Mouse (Mus musculus) mouse embryonic stem cell (cell line): Measurements from ENCODE around the gene Fam118a.
"Not testable (repeated sequence)": the region's sequence is repeated elsewhere in the genome, so short reads cannot be mapped to it uniquely, and the experiment has no call there.

ENCODE experiments used
- in situ Hi-C, 2 experiments: fragments of 300-500 bp; cut with MboI; formaldehyde crosslinking; loops; 1 replicate in 1 of 2; 3 replicates in 1 of 2; pipeline ENCODE4 v1.14.3; 2019 to 2020; ENCODE audit warnings: low sequenced_read_pairs in 2 of 2, low pct_unique_long_range_greater_than_20kb in 1 of 2, mixed read lengths in 1 of 2; ENCODE audit not compliant: unreplicated experiment in 1 of 2

Gene Fam118a

DNA sequence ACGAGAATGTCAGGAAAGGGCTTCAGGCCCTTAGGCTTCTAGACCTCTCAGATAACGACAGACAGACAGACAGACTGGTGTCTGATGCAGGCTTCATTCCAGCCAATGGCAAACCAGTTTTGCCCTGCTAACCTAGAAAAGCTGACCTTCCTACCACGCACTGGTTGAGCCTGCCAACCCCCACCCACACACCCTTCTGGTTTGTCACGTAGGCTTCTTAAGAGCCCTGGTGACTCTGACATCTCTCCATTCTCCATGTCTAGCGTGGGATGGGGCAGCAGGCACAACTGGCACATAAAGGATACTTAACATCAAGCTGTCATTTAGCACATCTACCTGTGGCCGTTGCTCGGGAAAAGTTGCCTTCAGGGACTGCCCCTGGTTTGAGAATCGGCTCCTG, 19.1 kb upstream of the Fam118a start:
- in situ Hi-C loops = no loop called here

DNA sequence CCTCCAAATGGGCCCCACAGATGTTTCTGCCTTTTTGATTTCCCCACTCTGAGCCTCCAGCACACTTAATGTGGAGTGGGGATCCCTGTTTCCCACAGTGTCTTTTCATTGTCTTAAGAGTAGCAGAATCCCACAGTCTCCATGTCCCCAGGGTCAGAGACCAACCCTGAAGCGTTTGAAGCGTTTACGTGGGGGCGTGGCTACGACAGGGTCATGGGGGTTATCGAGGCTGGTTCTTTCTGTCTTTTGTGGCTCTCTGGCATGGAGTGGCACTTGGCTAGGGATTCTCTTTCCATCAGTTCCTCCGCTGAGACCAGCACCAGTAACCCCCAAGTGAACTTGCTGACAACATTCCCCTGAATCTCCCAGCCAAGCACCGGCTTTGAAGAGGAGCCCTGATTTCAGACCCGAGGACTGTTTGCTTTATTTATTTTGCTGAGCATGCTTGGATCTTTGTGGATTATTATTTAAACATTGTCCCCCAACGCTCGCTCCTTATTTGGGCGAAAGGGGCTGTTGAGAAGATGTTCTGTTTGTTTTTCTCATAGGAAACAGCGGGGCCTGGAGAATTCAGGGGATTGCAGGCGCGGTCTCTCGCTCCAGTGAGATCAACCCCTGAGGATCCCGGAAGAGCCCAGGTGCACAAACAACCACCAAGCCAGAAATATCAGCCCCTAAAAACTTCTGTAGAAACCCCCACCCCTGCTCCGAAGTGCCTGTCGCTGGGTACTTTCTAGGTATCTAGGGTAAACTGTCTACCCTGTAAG, 16.7 kb upstream of the Fam118a start:
- in situ Hi-C loops = no loop called here

DNA sequence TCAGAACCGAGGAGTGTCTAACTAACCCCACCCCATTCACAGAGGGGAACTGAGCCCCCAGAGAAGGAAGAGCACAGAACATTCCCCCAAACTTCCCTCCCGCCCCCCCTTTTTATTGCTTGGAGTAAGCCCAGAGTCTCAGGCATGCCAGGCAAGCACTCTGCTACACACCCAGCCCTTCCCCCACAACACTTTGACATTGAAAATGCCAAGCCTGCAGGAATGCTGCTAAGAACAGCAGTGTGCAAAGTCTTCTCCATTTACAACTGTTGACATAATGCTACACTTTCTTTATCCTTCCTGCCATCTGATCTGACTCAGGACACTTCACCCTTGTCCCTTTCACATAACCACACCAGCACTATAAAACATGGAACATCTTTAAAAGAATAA, 16.1 kb upstream of the Fam118a start:
- in situ Hi-C loops = no loop called here

DNA sequence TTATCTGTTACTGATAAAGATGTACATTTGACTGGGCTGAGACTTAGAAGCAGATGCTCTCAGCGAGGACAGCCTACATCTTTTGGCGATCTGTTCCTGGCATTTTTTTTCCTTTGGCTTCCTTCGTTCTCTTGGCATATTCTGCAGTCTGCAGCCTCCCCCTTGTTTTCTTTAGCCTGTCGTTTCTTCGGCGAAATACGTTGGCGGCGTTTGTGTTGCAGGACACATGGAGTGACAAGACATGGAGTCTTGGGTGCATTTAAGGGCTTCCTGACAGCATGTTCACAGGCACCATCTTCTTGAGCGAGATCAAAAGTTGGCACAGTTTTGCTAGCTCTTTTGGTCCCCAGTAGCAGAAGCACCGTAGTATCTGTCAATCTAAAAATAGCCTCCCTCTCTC, 13.0 kb upstream of the Fam118a start:
- in situ Hi-C loops = no loop called here

DNA sequence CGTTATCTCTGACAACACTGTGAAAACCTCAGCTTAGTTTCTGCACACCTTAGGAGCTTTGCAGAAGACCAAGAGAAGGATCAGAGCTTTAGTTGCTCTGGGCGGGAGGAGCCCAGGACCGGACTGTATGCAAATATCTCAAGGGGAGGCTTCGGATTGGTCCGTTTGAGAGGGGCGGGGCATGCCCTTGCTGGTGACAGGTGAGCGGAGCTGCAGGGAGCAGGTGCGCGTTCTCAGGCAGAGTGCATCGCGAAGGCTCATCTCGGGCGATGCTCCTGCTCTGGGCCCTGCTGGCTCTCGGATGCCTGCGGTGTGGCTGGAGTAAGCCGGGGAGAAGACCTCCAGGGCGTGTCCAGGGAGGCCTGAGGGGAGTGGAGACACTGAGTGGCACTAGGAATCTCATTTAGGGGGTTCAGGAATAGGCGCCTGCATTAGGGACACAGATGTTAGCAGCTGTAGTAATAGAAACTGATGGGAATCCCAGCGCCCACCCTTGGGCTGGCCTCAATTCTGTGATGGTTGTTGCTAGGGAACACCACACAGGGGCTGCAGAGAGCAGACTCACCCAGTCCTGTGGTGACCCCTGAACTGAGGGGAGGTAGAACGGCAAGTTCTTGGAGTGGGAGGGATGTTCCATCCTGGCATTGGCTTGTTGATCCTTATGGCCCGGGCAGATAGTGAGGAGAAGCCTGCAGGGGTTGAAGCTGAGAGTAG, 11.6 kb upstream of the Fam118a start, which contains the start of gene Upk3a:
Upk3a (plus strand) TSS at position 191 of the 714 bp plus-strand sequence.
- in situ Hi-C loops = no loop called here

DNA sequence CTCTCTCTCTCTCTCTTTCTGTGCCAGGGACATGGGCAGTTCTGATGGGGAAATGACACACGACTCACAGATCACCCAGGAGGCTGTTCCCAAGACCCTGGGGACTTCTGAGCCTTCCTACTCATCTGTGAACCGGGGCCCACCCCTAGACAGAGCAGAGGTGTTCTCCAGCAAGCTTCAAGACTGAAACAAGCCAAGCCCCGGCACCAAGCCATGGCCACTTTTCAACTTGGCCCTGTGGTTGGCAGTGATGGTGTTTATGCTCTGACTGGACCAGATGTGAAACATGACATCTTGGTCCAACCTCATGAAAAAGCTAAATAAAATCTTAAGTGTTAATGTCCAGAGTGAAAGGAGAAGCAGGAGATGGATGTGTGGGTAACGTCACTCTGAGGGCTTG, 6.5 kb upstream of the Fam118a start:
- in situ Hi-C loops = no loop called here

DNA sequence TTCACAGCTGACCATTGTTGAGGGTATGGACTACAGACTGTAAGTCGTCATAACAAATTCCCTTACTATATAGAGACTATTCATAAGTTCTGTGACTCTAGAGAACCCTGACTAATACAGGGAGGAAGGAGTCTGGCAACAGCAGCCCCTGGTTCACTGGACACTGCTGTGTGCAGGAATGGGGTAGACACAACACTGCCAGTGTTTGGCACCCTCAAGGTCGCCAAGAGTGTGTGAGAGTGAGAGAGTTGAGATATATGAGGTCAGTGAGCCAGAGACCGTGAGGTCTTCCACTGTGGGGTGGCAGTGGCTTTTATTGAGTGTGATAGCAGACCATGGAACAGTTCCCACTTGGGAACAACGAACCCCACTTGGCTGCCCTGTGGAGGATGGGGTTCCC, 2.6 kb upstream of the Fam118a start:
- in situ Hi-C loops = no loop called here

DNA sequence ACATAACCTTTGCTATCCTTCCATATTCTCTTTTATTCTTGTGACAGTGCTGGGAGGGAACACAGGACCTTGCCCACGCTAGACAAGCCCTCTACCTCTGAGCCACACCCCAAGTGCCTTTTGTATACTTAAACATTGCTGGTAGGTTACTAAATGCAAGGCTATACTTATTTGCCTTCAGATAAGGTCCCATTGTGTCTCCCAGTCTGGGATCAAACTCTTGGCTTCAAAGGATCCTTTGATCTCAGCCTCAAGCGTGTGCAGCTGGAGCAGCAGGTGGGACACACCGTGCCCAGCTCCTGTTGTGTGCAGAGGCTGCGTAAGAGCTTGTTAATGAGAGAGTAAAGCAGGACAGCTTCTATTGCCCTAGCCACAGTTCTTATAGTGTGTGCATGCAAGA, 1.0 kb upstream of the Fam118a start:
- in situ Hi-C loops = no loop called here

DNA sequence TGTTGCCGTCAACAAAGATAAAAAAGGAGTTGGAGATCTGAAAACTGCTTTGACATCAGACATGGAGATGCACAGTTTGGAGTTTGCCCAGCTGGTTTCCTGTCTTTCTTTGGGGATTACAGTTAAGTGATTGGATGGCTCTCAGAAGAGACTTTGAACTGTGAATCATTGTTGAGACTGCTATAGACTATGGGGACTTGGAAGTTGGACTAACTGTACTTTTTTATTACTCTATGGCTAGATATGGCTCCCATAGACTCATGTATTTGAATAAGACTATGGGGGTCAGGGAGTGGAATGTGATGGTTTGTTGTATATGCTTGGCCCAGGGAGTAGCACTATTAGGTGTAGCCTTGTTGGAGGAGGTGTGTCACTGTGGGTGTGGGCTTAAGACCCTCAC, 1.9 kb downstream of the Fam118a start:
- in situ Hi-C loops = not testable (repeated sequence)

DNA sequence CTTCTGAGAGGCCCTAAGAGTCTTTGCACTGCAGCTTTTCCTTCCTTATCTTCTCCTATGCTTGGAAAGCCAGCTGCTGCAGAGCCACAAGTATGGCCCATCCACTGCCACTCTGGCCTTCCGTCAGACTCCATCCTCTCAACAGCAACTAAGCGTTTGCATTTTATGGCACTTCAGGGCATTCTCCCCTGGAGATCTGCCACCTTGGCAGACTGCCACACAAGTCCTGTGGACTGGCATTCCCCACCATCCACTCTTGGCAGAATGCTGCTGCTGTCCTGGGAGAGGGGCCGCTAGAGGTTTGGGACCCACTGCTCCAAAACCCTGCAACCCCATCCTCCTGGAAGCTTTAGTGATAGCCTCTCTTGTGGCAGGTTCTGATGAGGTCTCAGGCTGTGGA, 3.1 kb downstream of the Fam118a start:
- in situ Hi-C loops = no loop called here

DNA sequence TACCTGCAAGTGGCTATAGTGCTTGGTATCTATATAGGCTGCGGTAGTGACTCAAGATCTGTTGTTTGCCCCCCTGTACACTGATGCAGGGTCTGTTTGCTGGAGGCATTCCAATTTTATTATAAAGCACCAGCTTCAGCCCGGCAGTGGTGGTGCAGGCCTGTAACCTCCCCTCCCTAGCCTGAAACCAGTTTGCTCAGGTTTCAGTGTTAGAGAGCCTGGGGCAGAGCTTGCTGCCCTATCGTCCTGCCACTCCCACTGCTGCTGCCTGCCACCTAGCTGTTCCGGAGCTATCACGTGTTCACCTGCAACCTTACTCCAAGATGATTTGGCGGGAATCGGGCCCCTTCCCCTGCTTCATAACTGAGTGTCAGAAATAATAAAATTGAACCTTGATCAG, 5.2 kb downstream of the Fam118a start:
- in situ Hi-C loops = not testable (repeated sequence)

DNA sequence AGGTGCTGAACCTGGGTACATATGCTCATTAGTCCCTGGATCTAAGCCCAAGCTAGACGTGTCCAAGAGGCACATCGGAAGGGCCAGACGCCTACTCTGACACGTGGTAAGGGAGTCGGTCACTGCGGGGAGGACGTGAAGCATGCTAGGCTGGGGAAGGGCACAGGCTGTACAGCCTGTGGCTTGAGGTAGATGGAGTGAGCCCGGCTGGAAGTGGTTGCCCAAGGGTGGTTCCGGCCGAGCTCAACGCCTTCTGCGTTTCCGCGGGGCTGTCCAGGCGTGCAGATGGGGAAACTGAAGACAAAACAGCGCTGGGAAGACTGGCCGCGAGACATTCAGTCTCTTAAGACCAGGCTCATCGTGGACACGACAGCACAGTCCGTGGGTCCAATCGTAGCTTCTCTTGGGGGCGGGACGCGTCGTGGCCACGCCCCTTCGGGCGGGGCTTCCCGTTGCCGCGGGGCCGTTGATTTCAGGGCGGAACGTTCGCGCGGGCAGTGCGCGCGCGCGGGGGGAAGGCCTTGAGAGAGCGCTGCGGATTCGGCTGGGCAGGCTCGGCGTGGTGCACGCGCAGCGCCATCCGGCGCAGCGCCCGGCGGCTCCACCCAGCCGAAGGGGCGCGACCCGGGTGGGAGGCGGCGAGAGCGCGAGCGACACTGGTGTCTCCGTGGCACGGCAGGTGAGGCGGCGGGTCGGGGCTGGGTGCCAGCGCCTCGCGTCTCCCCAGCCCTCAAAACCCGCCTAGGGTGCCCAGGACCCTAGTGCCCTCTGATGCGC, 8.0 kb downstream of the Fam118a start:
- in situ Hi-C loops = no loop called here

DNA sequence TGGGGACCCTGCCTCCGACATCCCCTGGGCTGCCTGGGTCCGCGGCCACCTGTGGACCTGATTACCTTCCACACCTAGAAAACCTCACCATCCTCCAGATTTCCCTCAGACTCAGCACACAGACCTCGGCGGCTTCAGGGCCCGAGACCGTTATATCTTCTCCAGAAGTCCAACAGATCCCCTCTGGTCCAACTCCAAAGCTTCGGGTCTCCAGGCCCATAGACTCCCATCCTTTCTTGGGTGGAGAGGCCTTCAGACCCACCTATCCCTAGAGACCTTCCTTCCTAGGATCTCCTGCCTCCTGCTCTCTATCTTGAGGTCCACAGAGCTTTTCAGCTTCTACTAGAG, 8.6 kb downstream of the Fam118a start:
- in situ Hi-C loops = no loop called here

DNA sequence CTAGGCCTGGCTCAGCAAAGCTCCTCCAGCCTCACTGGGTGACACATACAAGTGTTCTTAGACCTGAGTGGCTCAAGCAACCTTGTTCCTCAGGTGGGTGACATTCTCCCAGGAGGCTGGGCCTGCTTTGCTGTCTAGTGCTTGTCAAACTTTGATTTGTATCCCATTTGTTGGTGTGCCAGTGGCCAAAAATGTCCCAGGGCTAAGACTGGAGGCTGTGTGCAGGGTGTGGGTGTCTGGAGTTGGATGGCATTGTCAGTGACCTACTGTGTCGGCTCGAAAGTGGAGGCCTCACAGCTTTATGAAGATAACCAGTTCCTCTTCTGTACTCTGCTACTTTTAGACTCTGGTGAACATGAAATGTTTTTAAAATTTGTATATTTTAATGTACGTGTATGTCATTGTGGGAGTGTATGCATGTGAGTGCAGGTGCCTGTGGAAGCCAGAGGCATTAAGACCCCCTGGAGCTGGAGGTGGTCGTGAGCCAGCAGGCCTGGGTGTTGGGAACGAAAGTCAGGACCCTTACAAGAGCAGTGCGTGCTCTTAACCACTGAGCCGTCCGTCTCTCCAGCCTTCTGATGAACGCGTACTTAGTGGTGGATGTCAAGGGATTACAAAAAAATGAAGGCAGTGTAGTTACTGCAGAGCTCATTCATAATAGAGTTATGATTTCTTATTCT, 12.9 kb downstream of the Fam118a start:
- in situ Hi-C loops = no loop called here

DNA sequence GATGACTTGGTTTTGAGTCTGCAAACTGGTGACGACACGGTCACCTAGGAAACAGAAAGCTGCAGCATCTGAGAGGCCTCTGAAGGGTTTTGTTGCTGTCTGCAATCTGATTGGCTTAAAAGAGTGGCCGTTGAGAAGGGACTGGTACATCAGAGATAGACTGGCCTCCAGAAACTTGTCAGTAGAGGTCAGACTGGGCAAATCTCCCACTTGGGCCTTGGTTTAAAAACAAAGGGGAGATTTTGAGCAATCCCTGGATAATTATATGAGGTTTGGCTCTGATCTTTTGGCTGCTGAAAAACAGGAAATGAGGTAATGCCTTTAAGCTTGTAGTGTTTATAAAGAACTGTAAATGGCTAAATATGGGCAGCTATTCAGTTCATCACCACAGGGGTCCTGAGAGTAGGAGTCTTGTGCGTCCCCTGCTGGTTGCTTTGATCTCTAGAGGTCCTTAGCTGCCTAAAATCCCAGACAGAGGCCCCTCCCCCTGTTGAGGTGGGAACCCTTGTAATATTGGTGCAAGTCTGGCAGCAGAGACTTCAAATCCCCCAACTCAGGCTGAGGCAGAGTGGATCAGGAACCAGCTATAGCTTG, 13.7 kb downstream of the Fam118a start:
- in situ Hi-C loops = no loop called here

DNA sequence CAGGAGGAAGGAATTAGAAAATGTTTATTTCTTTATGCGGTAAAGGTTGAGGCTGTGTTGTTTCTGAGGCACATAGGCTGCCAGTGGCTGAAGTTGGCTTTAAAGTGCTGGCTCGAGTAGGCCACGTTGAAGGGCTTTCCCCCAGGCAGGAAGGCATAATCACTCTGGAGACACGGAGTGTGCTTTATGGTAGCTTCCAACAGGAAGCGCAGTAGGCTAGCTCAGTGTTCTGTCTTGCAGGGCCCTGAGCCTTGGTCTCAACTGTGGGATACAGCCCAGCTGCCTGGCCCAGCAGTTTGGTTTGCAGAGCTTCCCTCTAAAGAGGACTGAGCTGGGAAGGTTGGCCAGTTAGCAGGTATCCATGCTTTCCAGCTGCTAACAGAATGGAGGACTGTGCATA, 14.4 kb downstream of the Fam118a start:
- in situ Hi-C loops = no loop called here

DNA sequence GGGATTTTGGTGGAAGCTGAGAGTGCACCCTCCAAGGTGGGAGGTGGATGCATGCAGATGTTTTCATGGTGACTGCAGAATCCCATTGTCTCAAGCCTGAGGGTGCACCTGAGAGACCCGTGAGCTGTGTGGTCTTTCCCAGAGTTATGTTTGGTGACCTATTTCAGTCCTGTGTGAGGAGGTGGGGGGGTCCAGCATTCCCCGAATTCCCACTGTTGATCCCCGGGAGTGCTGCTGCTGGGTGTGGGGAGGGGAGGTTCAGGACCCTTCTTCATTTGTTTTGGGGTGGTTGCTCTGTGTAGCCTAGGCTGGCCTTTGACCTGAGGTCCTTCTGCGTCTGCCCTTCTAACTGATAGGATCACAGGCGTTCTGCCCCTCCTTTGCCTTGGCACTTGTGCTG, 15.0 kb downstream of the Fam118a start:
- in situ Hi-C loops = no loop called here

DNA sequence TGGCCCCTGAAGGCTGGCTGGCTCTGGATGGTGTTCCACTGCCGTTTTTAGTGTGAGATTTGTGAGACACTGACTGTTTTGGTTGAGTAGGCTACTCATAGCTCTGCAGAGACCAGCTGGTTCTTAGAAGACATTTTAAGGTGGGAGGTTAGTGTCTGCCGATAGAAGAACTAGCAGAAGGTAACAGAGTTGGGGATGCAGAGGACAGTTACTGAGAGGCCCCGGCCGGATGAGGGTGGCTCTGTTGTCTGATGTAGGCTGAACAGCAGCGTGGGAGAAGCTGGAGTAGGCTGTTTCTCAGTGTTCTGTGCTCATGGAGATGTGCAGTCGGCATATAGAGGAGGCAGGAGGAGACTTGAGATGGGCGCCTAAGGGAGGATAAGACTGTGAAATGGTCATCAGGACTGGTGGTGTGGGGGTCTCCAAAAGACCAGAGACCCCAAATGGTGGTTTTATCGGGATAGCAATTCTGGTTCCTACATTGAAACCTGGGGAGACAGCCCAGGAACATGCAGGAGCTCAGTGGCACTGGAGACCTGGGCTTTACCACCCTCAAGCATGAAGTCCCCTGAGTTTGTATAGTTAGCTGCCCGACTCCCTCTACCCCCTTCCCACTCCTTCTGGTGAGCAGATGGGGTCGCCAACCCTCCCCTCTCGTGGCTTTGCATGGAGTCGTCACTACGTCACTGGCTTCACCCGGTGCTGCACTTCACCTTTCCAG, 17.6 kb downstream of the Fam118a start:
- in situ Hi-C loops = no loop called here
